Mouse (Mus musculus) thymus, postnatal 25 days (tissue): ENCODE results near the gene Slc39a11.
A peak's percentile ranks its signal among the peaks of the same experiment; 100 is the strongest.
"Not testable (repeated sequence)": the region's sequence is repeated elsewhere in the genome, so short reads cannot be mapped to it uniquely, and the experiment has no call there.

ENCODE experiments used
- DNase-seq: peaks from one replicate; pipeline ENCODE4 v3.0.0; 2022

Slc39a11 gene

GRCm38 (mm10) chr11:113586423-113586822 is 63.5 kb downstream of the Slc39a11 start:
- DNase-seq, result no peak

DNA sequence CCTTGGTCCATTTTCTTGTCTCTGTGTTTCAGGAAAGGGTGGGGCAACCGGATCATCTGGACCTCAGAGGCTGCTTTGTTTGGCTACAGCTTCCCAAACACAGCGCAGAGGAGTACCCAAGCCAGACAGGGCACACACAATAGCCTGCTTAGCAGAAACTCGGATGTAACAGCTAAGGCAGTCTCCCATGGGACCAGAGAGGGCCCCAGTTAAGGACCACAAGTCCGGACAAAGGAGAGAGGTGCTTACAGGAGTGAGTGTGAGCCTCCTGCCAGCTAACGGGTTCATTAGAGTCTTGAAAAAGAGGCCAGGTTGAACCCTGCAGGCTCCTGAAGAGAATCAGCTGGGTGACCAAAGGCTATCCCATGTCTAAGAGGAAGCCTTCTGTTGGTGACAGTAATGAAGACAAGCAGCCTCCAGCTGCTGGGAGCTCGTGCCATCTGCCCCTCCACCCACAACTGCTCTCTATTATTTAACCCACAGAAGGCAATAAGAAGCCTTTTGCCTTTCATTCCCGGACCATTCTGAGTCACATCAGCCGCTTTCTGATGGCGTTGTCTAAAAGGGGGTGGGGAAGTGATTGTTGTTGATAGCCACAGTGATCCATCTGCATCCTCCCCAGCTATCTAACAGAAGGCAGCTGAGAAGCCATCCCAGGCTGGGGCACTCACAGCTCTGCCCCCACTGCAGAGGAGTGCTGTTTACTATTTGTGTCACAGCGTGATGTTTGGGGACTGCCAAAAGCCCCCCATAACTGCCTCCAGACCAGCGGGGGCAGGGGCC is 65.8 kb downstream of the Slc39a11 start:
- no peak for DNase-seq

- DNase-seq, result no peak
These were observed 72.7 kb downstream of the Slc39a11 start for GRCm38 (mm10) chr11:113577221-113577620.

GRCm38 (mm10) chr11:113572641-113573040 is 77.2 kb downstream of the Slc39a11 start:
- DNase-seq, result no peak

- no peak for DNase-seq
These were observed 78.3 kb downstream of the Slc39a11 start for GRCm38 (mm10) chr11:113571616-113572015.

DNA sequence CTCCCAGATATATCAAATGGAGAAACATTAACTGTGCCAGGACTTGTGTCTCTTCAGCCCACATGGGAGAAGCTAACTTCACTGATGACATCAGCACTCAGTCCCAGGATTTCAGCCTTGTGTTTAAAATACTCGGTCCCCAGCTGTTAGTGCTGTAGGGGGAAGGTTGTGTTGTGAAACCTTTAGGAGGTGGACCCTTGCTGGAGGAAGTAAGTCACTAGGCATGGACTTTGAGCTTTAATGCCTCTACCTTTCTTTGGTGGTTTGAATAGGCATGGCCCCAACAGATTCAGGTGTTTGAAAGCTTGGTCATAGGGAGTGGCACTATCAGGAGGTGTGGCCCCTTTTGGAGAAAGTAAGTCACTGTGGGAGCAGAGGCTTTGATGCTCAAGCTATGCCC is 80.9 kb downstream of the Slc39a11 start:
- no peak for DNase-seq

DNA sequence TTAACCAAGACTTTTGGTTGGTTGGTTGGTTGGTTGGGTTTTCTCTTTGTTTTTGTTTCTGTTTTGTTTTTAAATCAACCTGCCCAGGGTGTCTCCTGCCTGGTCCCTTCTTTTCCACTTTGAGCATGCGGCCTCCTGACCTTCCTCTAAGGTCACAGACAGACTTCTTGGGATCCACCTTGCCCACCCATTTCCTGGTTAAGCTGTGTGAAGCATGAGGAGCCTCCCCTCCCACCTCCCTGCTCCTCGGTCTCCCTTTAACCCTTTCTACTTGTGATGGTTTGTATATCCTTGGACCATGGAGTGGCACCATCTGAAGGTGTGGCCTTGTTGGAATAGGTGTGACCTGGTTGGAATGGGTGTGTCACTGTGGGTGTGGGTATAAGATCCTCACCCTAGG is 82.0 kb downstream of the Slc39a11 start:
- not testable (repeated sequence) for DNase-seq

DNA sequence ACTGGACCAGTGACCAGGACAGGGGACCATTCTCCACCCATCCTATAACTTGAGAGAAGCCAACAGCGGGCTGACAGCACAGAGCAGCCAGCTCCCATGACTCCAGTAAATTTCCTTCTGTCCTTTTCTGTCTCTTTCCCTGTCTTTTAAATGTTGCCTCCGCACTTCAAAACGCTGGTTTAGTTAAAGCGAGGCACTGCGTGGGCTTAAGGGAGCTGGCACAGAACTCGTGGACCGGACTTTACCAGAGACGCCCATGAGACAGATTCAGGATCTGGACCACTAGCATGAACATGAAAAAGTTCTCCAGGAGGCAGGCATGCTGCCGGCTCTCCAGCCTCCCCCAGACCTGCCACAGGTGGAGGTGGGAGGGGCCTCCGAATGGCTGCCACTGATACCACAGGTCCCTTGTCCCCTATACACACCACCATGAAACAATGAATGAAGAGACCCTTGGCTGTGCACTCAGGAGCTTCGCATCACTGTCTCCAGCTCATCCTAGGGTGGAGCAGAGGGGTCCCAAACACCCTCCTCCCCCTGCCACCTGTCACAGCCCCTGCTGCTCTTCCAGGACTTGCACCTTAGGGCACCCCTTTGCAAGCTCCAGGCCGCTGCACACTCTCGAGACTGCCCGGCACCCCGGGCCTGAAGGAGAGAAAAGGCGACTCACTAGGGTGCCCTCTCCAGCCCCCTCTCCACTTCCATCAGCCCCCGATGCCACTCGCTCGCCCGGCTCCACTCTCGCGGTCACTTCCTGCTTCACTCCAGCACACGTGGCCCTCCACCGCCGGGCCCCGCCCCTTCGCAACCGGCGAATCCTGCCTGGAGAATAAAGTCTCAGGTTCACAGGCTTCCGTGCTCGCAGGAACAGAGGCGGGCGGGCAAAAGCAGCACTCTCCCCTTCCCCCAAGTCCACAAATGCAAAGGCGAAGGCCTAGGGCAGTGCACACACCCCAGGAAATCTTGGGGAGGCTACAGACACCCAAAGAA is 84.6 kb downstream of the Slc39a11 start:
- DNase-seq, result peak; percentile 87

GRCm38 (mm10) chr11:113562326-113562725 is 87.6 kb downstream of the Slc39a11 start:
- DNase-seq, result no peak

DNA sequence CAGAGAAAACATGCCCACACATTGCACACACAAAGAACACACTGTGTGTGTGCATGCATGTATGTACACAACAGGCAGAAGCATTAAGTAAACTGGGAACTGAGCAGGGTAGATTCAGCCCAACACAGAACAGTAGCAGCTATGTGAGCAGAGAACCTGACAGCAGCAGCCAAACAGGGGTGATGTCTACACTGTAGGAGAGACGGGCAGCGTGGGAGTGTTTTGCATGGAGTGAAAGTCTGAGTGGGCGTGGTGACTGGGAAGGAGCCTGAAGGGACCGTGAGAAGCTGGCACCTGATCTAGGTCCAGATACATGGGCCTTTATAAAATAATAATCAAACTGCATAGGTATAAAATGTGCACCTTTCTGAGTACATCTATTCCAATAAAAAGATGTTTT is 89.7 kb downstream of the Slc39a11 start:
- no peak for DNase-seq

DNA sequence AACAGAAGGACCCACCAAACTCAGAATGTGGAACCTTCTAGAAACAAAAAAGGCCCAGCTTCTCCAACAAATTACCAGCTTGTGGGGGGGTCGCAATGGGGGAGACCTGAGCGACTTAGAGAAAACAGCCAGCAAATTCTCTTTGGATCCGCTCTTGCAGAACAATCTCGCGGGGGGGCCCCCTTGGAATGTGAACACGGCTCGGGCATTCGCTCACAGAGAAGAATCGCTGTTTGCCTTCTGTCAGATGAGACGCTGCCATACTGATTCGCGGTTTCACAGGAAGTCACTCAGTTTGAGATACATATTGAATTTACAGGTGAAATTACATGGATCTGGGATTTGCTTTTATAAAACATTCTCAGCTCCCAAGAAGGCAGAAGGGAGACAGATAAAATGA is 91.4 kb downstream of the Slc39a11 start:
- DNase-seq, result no peak

- peak; percentile 42 for DNase-seq
These were observed 93.7 kb downstream of the Slc39a11 start for GRCm38 (mm10) chr11:113556142-113556541.

DNA sequence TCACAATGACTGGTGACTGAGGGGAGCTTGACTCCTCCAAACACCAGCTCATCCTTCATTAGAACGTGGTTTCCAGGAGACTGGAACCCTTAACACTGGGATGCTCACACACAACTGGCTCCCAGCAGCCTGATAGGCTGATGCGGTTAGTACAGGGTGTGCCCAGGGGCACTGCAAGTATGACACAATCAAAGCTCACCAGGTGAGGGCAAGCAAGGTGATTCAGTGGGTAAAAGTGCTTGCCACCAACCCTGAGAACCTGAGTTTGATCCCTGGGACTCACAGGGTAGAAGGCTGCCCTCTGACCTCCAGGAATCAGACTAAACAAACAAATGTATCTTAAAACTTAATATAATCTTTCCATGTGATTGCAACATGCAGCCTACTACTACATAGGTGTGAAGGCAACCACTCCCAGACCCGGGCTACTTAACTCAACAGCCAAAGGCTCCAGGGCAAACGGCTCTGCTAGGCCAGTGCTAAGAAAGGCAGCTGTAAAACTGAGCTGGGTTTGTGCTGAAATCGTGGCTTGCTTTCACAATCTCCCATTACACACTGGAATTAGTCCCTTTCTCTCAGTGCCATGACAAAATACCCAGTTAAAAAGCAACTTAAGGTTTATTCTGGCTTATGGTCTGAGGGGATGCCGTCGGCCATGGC is 95.0 kb downstream of the Slc39a11 start:
- no peak for DNase-seq

DNA sequence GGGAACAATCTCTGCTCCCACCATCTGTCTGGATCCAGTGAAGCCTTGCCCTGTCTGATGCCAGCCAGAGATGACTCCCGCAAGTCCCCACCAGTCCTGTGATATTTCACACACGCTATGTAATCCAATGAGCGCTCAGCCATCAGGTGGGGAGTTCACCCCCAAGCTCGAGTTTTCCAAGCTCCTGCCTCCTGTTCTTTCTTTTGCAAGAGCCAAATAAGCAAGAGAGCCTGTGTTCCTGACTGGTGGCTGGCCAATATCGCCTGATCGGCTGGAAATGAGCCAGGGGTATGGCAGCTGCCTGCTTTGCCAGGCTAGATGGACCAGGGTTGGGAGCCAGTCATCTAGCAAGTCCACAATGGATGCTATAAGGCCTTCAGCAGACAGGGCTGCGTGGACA is 95.7 kb downstream of the Slc39a11 start:
- DNase-seq, result no peak

- no peak for DNase-seq
These were observed 96.3 kb downstream of the Slc39a11 start for GRCm38 (mm10) chr11:113553605-113554004.

DNA sequence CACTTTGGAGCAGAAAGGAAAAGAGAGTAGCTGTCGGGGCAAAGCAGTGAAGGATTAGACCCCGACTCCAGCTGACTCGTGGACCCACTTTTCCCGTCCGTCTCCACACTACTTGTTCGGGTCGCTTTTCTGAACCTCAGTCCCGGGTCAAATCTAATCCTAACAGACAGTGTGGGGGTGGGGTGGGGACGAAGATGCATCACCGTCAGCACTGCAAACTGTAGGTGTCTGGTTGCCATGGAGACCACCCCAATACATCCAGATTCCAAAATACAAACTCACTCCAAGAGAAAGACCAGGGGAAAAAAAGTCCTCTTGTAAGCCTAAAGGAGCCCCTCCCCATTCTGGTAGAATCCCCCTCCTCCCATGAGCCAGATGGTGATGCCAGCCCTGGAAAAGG is 97.3 kb downstream of the Slc39a11 start:
- DNase-seq, result no peak

GRCm38 (mm10) chr11:113546217-113546877 is 103.5 kb downstream of the Slc39a11 start:
- DNase-seq, result no peak

DNA sequence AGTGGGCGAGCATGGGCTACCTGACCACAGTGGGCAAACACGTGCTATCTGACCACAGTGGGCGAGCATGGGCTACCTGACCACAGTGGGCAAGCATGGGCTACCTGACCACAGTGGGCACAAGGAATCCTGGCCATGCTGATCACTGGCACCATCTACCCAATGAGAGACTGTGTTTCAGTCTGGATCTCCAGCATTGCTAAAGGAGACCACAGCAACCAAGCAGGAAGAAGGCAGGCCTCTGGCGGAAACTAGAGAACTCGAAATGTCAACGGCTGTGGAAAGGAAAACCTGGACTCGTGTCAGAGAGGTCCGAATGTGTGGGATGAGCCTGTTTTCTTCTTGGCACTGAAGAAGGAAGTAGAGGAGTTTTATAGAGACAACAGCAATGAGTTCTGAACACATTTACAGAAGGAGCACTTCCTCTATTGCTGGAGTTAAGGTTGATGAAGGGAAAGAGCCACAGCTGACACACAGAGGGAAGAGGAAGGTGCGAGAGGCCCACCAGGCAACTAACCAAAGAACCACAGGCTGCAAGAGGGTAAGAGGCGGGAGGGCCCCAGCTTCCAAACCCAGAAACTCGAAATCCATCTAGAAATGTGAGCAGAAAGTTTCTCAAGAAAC is 105.8 kb downstream of the Slc39a11 start:
- peak; percentile 11 for DNase-seq

- no peak for DNase-seq
These were observed 108.8 kb downstream of the Slc39a11 start for GRCm38 (mm10) chr11:113541073-113541472.

GRCm38 (mm10) chr11:113539502-113540209 is 110.2 kb downstream of the Slc39a11 start:
- DNase-seq, result no peak

DNA sequence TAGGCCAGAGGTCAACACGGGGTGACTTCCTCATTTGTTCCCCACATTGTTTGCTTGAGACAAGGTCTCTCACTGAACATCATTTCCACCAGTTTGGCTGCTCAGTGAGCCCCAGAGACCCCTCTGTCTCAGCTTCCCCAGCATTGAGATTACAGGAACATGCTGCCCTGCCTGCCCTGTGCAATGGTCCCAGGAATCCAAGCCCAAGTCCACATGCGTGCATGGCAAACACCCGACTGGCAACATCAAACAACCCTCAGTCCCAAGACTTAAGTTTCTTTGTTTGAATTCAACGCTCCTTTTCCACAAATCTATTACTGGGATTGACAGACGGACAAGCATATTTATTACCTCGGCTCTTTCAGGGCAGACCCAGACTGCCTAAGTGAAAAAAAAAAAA is 110.8 kb downstream of the Slc39a11 start:
- no peak for DNase-seq
